Comparison of ENCODE assay signal across 39 mouse cellular contexts in the genomic region with DNA sequence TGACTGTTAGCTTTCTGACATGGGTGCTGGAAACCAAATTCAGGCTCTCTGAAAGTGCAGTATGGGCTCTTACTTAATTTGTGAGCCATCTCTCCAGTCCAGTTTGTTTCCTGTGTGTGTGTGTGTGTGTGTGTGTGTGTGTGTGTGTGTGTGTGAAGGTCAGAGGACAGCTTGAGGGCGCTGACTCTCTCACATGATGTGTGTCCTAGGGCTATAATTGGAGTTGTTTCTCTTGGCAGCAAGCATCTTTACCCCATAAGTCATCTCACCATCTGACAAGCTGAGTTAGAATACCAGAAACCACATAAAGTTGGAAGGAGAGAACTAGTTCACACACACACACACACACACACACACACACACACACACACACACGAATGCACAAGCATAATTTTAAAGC. TPM values are rescaled to one million over a fixed set of nuclear protein-coding genes. Genes with fewer than 3 reads are reported as not detected.
DNase-seq lines count a peak whose midpoint lies in the region; ATAC-seq and TF ChIP-seq lines count a peak whose summit lies in the region.
"Had no signal": no experiment of that assay in that cellular context is flagged by ENCODE, and none has a peak within 500 bp of the region (broad histone marks: within the 10 kb centered on the region; RNA-seq: fewer than 3 reads in every experiment).

No protein-coding gene starts in this region.

- H3K9me3 ChIP-seq in heart, postnatal 0 days (replicated peaks; ENCODE audit: control insufficient read depth, low read length), result no peaks in the 10 kb centered on the region
- H3K9me3 ChIP-seq: G1E; heart, embryonic 15.5 days; hindbrain, embryonic 10.5 days; hindbrain, embryonic 15.5 days; liver, embryonic 12.5 days; neural tube, embryonic 13.5 days had no signal

- TF ChIP-seq CTCF in heart, postnatal 0 days (IDR thresholded peaks at IDR 0.05; ENCODE audit: low read depth), result no peak

- 0 out of 2 replicates have a peak, but pooled peaks have one; percentile 23 for TF ChIP-seq EP300 in heart, postnatal 0 days (IDR thresholded peaks at IDR 0.05; ENCODE audit: low read depth)

- peaks cover 10% of the 10 kb centered on the region; the same call in 1 of the 2 replicates for H3K4me1 ChIP-seq in heart, postnatal 0 days (ENCODE audit: control insufficient read depth, insufficient read depth)
- H3K4me1 ChIP-seq: hindbrain, embryonic 10.5 days; hindbrain, embryonic 15.5 days; liver, embryonic 12.5 days; neural tube, embryonic 13.5 days had no signal

- H3K4me3 ChIP-seq in heart, postnatal 0 days (ENCODE audit: low read depth, low read length), result no peak overlapping the region
- H3K4me3 ChIP-seq: erythroblast, embryonic 14.5 days; gastrocnemius, adult 2 months; heart, embryonic 15.5 days; hindbrain, embryonic 10.5 days; hindbrain, embryonic 15.5 days; liver, embryonic 12.5 days; myocyte; neural tube, embryonic 13.5 days had no signal

- H3K4me2 ChIP-seq in heart, postnatal 0 days (ENCODE audit: low read depth, low read length), result no peak overlapping the region
- H3K4me2 ChIP-seq: heart, embryonic 15.5 days; hindbrain, embryonic 15.5 days; liver, embryonic 12.5 days; midbrain, embryonic 11.5 days; neural tube, embryonic 13.5 days had no signal

- DNase-seq in heart, postnatal 0 days (ENCODE audit: low spot score), result peak; percentile 61
- no peak for DNase-seq in heart, postnatal 36 days
- DNase-seq in kidney, postnatal 10 days, result peak; percentile 69
- DNase-seq in kidney, adult 11 months, result no peak
- DNase-seq in adipocyte (ENCODE audit: low spot score), result peak; percentile 91
- no peak for DNase-seq in adrenal gland, adult 8-10 months
- DNase-seq in natural killer cell, adult 2 months (ENCODE audit: low spot score in 2 of 2), result no peak
- DNase-seq: adrenal gland, postnatal 25 days; cerebellum, adult 11-12 months; cerebellum, adult 9-11 months; gastrocnemius, adult 2 months; gastrocnemius, postnatal 36 days; left cerebral cortex, postnatal 4 days; liver, postnatal 0 days; lung, postnatal 36 days; right cerebral cortex, postnatal 4 days; thymus, adult 2 months; thymus, postnatal 36 days had no signal

- intact Hi-C loops in heart, postnatal 36 days (cut with DNase I), result no loop called here

- 41% methylated on average over 2 of the region's 2 CpGs for WGBS in heart, postnatal 0 days

- peak; percentile 66; the same call in 1 of the 2 replicates for ATAC-seq in heart, postnatal 0 days (ENCODE audit: insufficient read depth, low read depth)
- ATAC-seq: forebrain, embryonic 16.5 days; inflammation-experienced regulatory T-cells, adult 6 months; liver, embryonic 12.5 days; liver, postnatal 0 days; midbrain, embryonic 16.5 days; Patski had no signal

- H3K27me3 ChIP-seq in heart, postnatal 0 days (ENCODE audit: control insufficient read depth, insufficient read depth, low read length), result no peaks in the 10 kb centered on the region
- H3K27me3 ChIP-seq: heart, embryonic 15.5 days; hindbrain, embryonic 15.5 days; neural tube, embryonic 13.5 days; Patski had no signal

- H3K27ac ChIP-seq in heart, postnatal 0 days (ENCODE audit: low read depth), result peak overlapping the region; percentile 20; the same call in 1 of the 2 replicates
- H3K27ac ChIP-seq: gastrocnemius, adult 2 months; heart, embryonic 15.5 days; hindbrain, embryonic 10.5 days; hindbrain, embryonic 15.5 days; liver, embryonic 12.5 days; neural tube, embryonic 13.5 days had no signal

- no peak overlapping the region for H3K9ac ChIP-seq in heart, postnatal 0 days (replicated peaks; ENCODE audit: low read depth, low read length)
- H3K9ac ChIP-seq: heart, embryonic 15.5 days; hindbrain, embryonic 15.5 days; liver, embryonic 12.5 days; liver, postnatal 0 days; neural tube, embryonic 13.5 days had no signal

- no peaks in the 10 kb centered on the region for H3K36me3 ChIP-seq in heart, postnatal 0 days (replicated peaks; ENCODE audit: control insufficient read depth, insufficient read depth, low read length)
- H3K36me3 ChIP-seq: G1E; heart, embryonic 15.5 days; hindbrain, embryonic 10.5 days; hindbrain, embryonic 15.5 days; liver, embryonic 12.5 days; neural tube, embryonic 13.5 days had no signal

RNA-seq across cellular contexts. Expression of gene Tuba1c, which starts 18.8 kb away (rescaled TPM):
- 309 and 399 TPM in 2 replicates for total RNA-seq in heart, postnatal 0 days (2014; rRNA removed; ENCODE audit: low replicate concordance)
- polyA plus RNA-seq in heart, postnatal 0 days (2015; fragmentation: Nextera tagmentation; extraction: Ambion mirVana), result 73.8 and 97.1 TPM in 2 replicates
- 10 to 100 TPM; 29.7 to 33.9 TPM for total RNA-seq in heart, postnatal 36 days (2021)
- total RNA-seq in adrenal gland, adult 8-10 months (2022), result 100 to 1,000 TPM; 207 to 347 (median 262) TPM

RNA-seq across cellular contexts. Expression of gene Prph, which starts 44.1 kb away (rescaled TPM):
- 2.0 TPM in 1 of 2 replicates, not detected in the other for total RNA-seq in heart, postnatal 0 days (2014; rRNA removed; ENCODE audit: low replicate concordance)
- polyA plus RNA-seq in heart, postnatal 0 days (2015; fragmentation: Nextera tagmentation; extraction: Ambion mirVana), result 0.07 and 0.84 TPM in 2 replicates
- under 1 TPM; 0.14 to 0.94 TPM for total RNA-seq in heart, postnatal 36 days (2021)
- 1 to 10 TPM in 2 of 4 experiments, under 1 TPM in 2; 0.81 to 2.2 (median 1.4) TPM for total RNA-seq in adrenal gland, adult 8-10 months (2022)
- total RNA-seq: common myeloid progenitor, adult 5-6 weeks; G1E; megakaryocyte, adult 5-6 weeks had no signal
- polyA plus RNA-seq: erythroblast, embryonic 14.5 days; G1E; inflammation-experienced regulatory T-cells, adult 6 months had no signal

RNA-seq across cellular contexts. Expression of gene Tuba1a, which starts 57.4 kb away (rescaled TPM):
- total RNA-seq in heart, postnatal 0 days (2014; rRNA removed; ENCODE audit: low replicate concordance), result 1,016 and 1,136 TPM in 2 replicates
- polyA plus RNA-seq in heart, postnatal 0 days (2015; fragmentation: Nextera tagmentation; extraction: Ambion mirVana), result 404 and 408 TPM in 2 replicates
- 10 to 100 TPM; 73.0 to 74.5 TPM for total RNA-seq in heart, postnatal 36 days (2021)
- 100 to 1,000 TPM in 3 of 4 experiments, 10 to 100 TPM in 1; 70.5 to 196 (median 116) TPM for total RNA-seq in adrenal gland, adult 8-10 months (2022)

RNA-seq across cellular contexts. Expression of gene Gm49450, which starts 57.5 kb away (rescaled TPM):
- total RNA-seq in heart, postnatal 0 days (2014; rRNA removed; ENCODE audit: low replicate concordance), result 78.3 and 158 TPM in 2 replicates
- polyA plus RNA-seq in heart, postnatal 0 days (2015; fragmentation: Nextera tagmentation; extraction: Ambion mirVana), result not detected in 2 replicates
- not detected for total RNA-seq in heart, postnatal 36 days (2021)
- total RNA-seq in adrenal gland, adult 8-10 months (2022), result not detected
- total RNA-seq: adrenal gland, postnatal 25 days; G1E; gastrocnemius, adult 2 months; gastrocnemius, postnatal 36 days; layer of hippocampus, adult 8-10 months; layer of hippocampus, postnatal 25 days; left cerebral cortex, adult 8-10 months; left cerebral cortex, postnatal 4 days had no signal
- polyA plus RNA-seq: embryonic facial prominence, embryonic 14.5 days; erythroblast, embryonic 14.5 days; forebrain, embryonic 11.5 days; forebrain, embryonic 16.5 days; G1E; heart, embryonic 15.5 days; hindbrain, embryonic 10.5 days; hindbrain, embryonic 15.5 days; inflammation-experienced regulatory T-cells, adult 6 months; liver, embryonic 12.5 days; liver, postnatal 0 days; lung, embryonic 16.5 days; midbrain, embryonic 11.5 days; midbrain, embryonic 16.5 days; neural tube, embryonic 13.5 days; Patski had no signal

Comparison
In these comparisons a context has a peak if more than half of its experiments do, and no peak if none do; other contexts are left out.
1. DNase-seq: peak in heart, postnatal 0 days (single experiment), kidney, postnatal 10 days (single experiment) and adipocyte (single experiment); none in heart, postnatal 36 days (0 of 2), kidney, adult 11 months (single experiment), adrenal gland, adult 8-10 months (single experiment) and natural killer cell, adult 2 months (0 of 2).